Mouse (Mus musculus) CD4-positive naive resting alpha-beta T cell, adult 57 days (primary cell): ENCODE measurements around the gene Dhx8. TPM values are rescaled to one million over a fixed set of nuclear protein-coding genes. Genes with fewer than 3 reads are reported as not detected.

ENCODE experiments used
- total RNA-seq: library from RNA; stranded (reverse); gene quantifications from one replicate; pipeline ENCODE4 v1.2.4, GENCODE M21; 2023

Gene Dhx8
- total RNA-seq, result 85.1 TPM

GRCm38 (mm10) chr11:101732518-101733440 is at the start of gene Dhx8:
Gene Dhx8 (plus strand): TSS chr11:101732919.

DNA sequence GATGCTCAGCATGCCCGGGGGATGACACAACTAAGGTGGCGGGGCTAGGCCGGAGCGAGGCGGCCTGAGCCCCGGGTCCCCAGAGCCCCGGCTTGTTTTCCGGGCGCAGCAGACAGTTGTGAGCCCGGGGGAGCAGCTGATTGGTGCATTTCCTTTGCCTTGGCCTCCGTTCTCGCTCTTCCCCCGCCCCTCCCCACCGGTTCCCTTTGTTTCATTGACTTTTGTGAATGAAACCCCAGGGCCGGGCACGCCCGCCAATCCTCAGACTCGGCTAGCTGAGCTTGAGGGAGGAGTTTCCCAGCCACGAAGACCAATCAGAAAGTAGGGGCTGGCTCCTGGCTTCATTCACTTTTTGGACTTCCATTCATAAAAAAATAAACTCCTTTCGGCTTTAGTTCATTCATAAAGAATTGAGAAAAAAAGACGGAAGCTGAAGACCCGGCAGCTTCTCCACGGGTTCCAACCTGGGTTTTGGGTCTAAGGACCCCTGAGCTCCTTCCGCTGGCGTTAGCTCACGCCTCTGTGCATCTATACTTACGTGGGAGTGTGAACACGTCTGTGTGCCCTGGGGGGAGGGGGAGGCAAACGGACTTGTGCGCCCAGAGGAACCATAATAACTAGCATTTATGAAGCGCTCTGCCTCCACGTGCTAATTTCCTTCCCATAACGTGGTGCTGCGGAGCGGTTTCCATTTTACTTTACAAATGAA is 52.6 kb downstream of the Dhx8 start, which contains the start of gene Etv4:
TSS of gene Etv4 (minus strand) at position 229 of the 709 bp plus-strand sequence.

Other genes with a start within 250 kb of the Dhx8 start
- gene Brca1, start 181.0 kb upstream of the Dhx8 start, total RNA-seq, result 2.2 TPM
- gene Nbr1, start 180.8 kb upstream of the Dhx8 start, total RNA-seq, result 127 TPM
- gene Tmem106a, start 150.7 kb upstream of the Dhx8 start, total RNA-seq, result 10.5 TPM
- not detected for gene Gm11634, start 133.7 kb upstream of the Dhx8 start, total RNA-seq
- gene Rdm1, start 105.7 kb upstream of the Dhx8 start, total RNA-seq, result 36.4 TPM
- gene Arl4d, start 67.4 kb upstream of the Dhx8 start, total RNA-seq, result 5.4 TPM
- not detected for gene Etv4, start 52.5 kb downstream of the Dhx8 start, total RNA-seq
- gene Meox1, start 161.5 kb downstream of the Dhx8 start, total RNA-seq, result 0.27 TPM
- gene Sost, start 234.1 kb downstream of the Dhx8 start, total RNA-seq, result not detected